Mouse (Mus musculus) brown adipose tissue, adult 24 weeks (tissue): Measurements from ENCODE around the gene Stat6. TPM values are rescaled to one million over a fixed set of nuclear protein-coding genes. Genes with fewer than 3 reads are reported as not detected.

Experiments
- H3K27ac ChIP-seq: fragments of 200-500 bp; replicated peaks from 2 replicates; pipeline ENCODE4 v1.5.1; 2012; ENCODE audit warnings: low read depth, mild to moderate bottlenecking, low read length
- H3K4me1 ChIP-seq: fragments of 200-500 bp; 2 replicates; pipeline ENCODE4 v1.6.1; 2012; ENCODE audit warnings: low read length, mixed read lengths; ENCODE audit not compliant: control insufficient read depth, insufficient read depth, insufficient read length
- H3K4me3 ChIP-seq: fragments of 200-500 bp; 2 replicates; pipeline ENCODE4 v1.5.1; 2012; ENCODE audit warnings: low read depth, mild to moderate bottlenecking, low read length, moderate library complexity; ENCODE audit not compliant: insufficient read depth
- polyA plus RNA-seq: library from polyadenylated mRNA; stranded (reverse); fragments of >200 nt; gene quantifications from 2 replicates; pipeline ENCODE4 v1.2.4, GENCODE M21; 2012; ENCODE audit not compliant: missing spikeins, insufficient read depth, insufficient read length

The Stat6 gene
- polyA plus RNA-seq, 1 experiment = 24.7 TPM

DNA sequence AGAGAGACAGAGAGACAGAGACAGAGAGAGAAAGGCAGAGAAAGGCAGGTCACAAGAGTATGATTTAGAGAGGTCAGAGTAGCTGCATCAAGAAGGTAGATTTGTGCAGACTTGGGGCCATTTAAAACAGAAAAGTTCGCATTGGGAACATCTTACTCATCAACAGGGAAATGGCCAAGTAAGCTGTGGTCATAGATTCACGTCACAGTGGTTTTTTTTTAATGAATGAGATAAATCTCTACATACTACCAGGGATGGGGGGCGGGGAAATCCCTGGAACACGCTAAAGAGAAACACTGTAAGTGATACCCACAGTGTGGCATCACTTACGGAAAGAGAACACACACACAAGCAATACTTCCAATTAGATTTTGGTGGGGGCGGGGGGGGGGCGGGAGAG is 35.7 kb upstream of the Stat6 start:
- no peak overlapping the region for H3K27ac ChIP-seq
- H3K4me3 ChIP-seq = no peak overlapping the region
- peaks cover 29% of the 10 kb centered on the region for H3K4me1 ChIP-seq

DNA sequence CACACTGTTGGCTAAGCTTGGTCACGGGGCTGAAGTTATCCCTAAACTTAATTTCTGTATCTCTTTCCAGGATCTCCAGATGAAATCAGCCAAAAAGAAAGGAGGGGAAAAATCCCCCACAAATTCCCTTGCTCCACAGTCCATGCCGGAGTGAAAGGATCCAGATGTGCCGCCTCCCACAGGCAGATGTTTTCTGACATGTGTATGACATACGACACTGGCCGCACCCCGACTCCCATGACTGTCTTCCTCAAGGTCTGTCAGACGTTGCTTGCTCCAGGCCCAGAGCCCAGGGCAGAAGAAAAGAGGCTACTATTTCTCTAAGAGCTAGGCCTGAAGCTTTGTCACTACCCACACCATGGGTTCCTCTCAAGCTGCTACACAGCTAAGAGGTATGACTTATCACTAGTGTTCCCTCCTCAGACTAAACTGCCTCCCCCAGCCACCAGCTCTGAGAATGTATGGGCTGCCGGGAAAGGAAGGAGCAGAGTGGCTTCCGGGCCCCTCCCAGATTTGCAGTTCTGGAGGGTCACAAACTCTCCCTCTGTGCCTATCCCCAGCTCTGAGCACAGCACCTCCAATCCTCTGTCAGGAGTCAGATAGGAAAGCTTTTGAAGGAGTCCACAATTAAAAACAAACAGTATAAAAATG is 33.2 kb upstream of the Stat6 start:
- no peak overlapping the region for H3K27ac ChIP-seq
- H3K4me1 ChIP-seq = peaks cover 14% of the 10 kb centered on the region
- no peak overlapping the region for H3K4me3 ChIP-seq

DNA sequence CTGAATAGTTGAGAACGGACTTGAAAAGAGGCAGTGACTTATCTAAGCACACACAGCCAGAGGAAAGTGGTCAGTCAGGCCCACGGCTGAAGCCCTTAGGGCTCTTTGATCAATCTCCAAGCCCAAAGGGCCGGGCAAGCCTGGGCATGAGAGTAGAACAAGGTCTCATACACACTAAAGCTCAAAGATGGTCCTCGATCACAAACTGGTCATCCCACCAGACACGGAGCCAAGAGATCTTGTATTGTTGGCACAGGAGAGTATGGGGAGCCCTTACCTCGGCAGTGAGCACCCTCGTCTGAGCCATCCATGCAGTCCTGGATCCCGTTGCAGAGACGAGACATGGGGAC is 32.7 kb upstream of the Stat6 start:
- peaks cover 10% of the 10 kb centered on the region for H3K4me1 ChIP-seq
- no peak overlapping the region for H3K27ac ChIP-seq
- H3K4me3 ChIP-seq = no peak overlapping the region

DNA sequence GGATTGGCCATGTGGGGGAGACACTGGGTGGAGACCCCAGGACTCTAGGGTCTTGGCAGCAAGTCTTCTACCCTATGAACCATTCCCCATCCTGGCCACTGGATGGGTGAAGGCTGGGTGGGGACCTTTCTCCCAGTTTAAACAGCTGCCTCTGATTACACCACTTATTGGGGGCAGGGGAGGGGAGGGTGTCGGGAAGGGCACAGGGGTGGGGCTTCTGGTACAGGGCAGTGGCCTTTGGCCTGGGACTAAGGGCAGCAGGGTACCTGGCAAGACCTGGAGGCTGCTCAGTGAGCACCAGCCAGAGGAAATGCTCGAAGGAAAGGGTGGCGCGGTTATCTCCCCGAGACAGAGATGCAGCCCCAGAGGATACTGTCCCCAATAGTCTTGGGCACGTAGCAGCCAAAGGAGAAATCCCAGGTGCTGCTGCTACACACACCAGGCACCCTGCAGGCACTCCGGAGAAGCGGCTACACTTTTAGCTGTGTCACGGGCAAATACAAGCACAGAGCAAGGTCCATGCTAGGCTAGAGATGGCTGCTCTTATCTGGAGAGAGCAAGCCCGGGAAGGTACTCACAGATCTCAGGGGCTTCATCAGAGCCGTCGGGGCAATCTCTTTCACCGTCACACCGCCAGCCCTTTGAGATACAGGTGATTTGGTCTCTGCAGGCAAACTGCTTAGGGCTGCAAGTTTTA is 30.6 kb upstream of the Stat6 start:
- Histone ChIP-seq H3K4me3 (no peak overlapping the region), H3K4me1 (peaks cover 23% of the 10 kb centered on the region), H3K27ac (0 out of 2 replicates have a peak overlapping the region, but pooled peaks have one; percentile 15)

DNA sequence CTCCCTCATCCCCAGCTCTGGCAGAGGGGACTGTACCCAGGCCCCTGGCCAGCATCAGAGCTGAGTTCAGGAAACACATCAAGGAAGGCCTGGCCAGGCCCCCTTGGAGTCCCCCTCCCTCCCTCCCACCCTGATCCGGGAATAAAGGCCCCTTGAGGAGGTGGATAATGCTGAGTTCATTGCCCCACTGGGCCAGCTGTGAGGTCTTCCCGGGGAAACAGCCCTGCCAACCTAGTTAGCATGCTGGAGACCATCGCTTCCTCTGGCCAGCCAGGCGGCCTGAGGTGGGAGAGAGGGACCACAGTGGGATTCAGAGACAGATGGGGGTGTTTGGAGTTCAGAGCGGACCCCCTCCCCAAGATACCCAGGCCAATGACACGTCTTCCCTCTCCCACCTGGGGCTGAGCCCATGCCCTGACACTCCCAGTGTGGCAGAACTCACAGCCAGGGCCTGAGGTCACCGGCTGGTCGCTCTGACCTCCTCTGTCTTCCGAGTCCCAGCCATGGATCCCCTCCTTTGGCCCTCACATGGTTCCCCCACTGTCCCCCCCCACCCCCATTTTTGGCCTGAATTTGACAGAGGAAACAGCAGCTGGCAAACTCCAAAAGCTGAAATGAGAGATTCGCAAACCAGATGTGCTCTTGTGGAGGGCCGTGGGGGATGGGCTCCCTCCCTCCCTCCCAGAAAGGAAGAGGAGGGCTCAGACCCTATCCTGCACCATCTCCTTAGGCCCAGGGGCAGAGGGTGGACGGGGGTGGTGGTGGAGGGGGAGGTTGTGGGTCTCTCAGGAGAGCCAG is 28.4 kb upstream of the Stat6 start:
- H3K4me3 ChIP-seq = no peak overlapping the region
- H3K27ac ChIP-seq = peak overlapping the region; percentile 60
- peaks cover 34% of the 10 kb centered on the region for H3K4me1 ChIP-seq

DNA sequence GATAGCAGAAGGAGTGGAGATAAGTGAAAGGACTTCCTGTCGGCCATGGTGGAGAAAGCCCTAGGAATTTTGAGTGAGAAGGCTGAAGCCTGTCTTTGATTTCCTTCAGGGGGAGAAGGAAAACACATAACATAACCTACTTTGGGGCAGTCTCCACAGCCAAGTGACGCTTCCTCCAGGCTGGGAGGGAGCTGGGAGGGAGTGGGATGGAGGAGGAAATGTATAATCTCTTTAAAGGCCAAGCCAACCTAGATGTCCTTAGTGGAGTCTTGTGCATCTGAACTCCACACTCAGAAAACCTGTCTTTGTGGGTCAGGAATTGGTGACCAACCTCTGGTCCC is 27.8 kb upstream of the Stat6 start:
- peak overlapping the region; percentile 68 for H3K27ac ChIP-seq

DNA sequence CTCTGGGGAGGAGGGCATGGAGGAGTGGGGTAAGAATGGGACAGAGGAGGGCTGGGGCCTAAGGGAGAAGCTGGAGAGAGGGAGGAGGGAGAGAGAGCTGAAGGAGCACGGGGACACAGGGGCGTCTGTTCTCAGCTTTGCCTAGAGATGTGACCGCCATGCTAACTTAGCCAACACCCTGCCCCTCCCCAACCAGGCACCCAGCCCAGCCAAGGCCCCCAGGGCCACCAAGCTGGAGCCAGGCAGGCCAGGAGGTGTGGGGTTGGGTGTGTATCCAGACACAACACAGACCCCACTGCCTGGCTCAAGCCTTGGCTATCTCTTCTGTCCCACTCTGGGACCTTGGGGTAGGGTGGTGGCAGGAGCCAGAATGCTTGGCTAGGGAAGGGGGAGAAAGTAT is 27.2 kb upstream of the Stat6 start:
- Histone ChIP-seq H3K4me3 (no peak overlapping the region), H3K4me1 (peaks cover 34% of the 10 kb centered on the region), H3K27ac (peak overlapping the region; percentile 68)

More for the DNA sequence above, 27.8 kb upstream of the Stat6 start:
- no peak overlapping the region for H3K4me3 ChIP-seq
- H3K4me1 ChIP-seq = peaks cover 34% of the 10 kb centered on the region

DNA sequence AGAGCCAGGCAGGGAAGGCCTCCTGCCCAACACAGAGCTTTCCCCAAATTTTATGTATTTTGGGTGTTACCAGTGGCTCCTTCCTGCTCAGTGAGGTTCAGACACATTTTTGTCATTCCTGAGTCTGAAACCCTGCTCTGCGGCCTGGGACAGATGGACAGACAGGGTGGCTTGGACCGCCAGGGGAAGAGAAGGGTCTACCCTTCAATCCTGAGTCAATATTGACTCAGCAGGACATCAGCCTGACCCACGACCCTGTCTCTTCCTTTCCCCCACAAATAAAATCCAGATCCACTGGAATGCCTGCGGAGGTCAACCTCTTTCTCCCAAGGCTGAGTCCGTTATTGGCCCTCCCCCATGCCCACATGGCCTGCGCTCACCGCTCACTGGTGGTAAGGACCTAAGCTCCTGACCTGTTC is 26.5 kb upstream of the Stat6 start:
- Histone ChIP-seq H3K4me1 (peaks cover 34% of the 10 kb centered on the region), H3K4me3 (peak overlapping the region; percentile 7; the same call in 1 of the 2 replicates), H3K27ac (peak overlapping the region; percentile 68)

DNA sequence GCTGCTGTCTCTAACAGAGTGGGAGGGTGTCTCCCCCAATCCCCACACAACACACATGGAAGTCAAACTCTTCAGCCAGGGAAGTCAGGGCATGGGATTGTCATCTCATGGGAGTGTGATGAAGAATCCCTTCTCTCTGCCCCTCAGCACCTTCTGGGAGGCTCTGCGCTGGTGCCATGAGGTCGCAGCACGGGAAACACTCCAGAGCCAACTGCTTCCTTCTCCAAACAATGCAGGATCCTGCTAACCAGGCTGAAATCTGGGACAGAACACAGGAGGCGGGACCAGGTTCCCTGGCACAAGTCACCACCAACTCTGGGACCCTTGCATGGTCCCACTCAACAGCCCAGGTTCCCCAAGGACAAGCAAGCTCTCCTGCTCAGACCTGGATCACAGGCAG is 25.5 kb upstream of the Stat6 start:
- H3K27ac ChIP-seq = peak overlapping the region; percentile 68
- peaks cover 32% of the 10 kb centered on the region for H3K4me1 ChIP-seq
- H3K4me3 ChIP-seq = peak overlapping the region; percentile 17; the same call in 1 of the 2 replicates

DNA sequence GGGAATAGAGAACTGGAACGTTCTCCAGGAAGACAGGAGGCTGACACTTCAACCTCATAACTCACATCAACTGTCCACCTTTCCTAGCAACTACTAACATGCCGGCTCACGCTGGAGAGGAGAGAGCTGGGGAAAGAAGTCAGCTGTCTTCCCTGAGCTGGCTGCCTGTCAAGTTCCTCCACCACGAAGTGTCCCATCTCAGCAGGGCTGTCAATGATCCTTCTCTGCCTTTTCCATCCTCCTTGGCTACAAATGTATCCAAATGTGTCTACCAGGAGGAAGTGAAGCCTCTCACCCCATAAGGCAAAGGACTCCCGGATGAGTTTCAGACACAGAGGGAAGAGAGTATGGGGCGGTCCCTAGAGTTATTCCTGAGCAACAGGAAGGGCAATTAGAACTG is 24.6 kb upstream of the Stat6 start:
- H3K4me1 ChIP-seq = peaks cover 32% of the 10 kb centered on the region
- peak overlapping the region; percentile 48 for H3K27ac ChIP-seq
- H3K4me3 ChIP-seq = peak overlapping the region; percentile 85

DNA sequence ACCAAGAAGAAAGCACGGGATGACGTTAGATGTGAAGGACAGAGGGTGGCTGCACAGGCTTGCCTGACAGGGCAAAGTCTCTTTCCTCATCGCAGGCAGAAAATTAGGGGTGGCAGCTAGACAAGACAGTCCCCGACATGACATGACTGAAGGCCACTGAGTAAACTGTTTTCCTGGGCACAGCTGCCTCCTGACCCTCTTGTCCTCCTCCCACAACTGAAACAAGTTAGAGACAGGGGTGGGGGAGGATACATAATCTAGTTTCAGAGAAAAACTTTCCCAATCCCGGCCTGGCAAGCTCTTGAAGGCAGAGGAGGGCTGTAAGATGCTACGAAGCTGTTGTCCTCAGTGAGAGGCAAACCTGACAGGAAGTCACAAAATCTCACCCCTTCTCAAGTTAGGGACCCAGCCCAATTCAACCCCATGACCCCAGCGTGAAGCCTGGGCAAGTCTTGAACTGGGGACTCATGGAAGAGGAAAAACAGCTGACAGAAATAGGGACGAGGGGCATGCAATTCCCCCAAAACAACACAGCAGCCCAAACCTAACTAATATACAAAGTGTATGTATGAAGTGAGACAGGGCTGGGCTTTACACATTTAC is 23.6 kb upstream of the Stat6 start:
- peak overlapping the region; percentile 48 for H3K27ac ChIP-seq
- H3K4me1 ChIP-seq = peaks cover 32% of the 10 kb centered on the region

DNA sequence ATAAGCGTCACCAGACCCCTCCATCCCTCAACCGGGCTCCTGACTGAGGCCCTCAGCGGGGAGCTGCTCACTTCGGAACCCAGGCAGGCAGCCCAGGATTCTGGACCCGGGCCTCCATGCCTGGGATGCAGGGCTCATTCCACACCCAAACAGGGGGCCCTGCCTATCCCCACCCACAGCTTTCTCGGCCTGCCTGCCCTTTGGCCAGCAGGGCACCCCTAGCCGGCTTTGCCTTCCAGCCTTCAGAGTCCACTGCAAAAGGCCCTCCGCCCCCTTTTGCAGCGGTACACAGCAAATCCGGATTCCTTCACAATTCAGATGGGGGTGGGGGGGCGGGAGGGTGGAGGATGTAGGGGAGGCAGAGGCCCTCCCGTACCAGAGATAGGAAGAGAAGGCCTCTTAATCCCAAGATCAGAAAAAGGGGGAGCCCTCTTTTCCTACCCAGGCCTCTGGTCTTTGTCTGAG is 22.8 kb upstream of the Stat6 start:
- Histone ChIP-seq H3K4me3 (peak overlapping the region; percentile 85), H3K4me1 (peaks cover 28% of the 10 kb centered on the region), H3K27ac (peak overlapping the region; percentile 48)

More for the DNA sequence above, 23.6 kb upstream of the Stat6 start:
- H3K4me3 ChIP-seq = peak overlapping the region; percentile 85

DNA sequence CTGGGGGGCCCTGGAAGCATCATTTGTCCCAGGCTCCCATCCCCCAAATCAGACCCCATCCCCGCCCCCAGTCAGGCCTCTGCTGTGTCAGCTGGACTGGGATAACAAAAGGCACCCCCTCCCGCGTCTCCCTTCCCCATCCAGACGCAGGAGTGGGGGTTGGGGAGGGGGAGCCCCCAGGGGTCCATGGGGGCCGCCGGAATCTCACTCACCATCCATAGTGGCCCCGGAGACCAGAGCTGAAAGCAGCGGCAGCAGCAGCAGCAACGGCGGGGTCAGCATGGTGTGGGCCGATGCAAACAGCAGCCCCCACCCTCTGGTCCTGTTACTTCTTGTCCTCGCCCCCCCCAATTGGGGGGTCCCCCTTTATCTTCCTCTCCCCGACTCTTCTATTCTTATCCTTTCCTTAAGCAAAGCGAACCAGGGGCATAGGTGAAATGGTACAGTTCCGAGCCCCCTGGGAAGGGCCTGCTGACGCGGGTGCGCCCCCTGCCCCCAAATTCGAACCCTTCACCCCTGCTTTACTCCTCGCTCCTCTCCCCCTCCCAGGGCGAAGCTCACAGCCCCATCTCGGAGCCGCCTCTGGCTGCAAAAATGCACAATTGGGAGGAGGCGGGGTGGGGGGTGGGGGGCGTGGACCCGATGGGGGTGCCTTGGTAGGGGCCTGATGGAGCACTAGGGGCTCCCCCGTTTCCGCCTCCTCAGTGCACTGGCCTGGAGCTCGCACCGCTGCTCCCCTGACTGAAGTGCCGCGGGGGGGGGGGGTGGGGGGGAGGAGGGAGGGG is 22.2 kb upstream of the Stat6 start, which contains the start of gene Lrp1:
Gene Lrp1, minus strand, starts transcription at position 743 of the 785 bp plus-strand sequence.
- Histone ChIP-seq H3K4me3 (peak within 1 kb of the TSS; percentile 85), H3K27ac (peak within 1 kb of the TSS; percentile 87), H3K4me1 (peaks cover 22% of the 10 kb centered on the region)
